Mouse (Mus musculus) forebrain, embryonic 16.5 days (tissue): Measurements from ENCODE around the gene Pemt. TPM values are rescaled to one million over a fixed set of nuclear protein-coding genes. Genes with fewer than 3 reads are reported as not detected.
A peak's percentile ranks its signal among the peaks of the same experiment; 100 is the strongest.
"Not testable (repeated sequence)": the region's sequence is repeated elsewhere in the genome, so short reads cannot be mapped to it uniquely, and the experiment has no call there.

Experiments used
- ATAC-seq: fragments of 200-750 bp; cut with Nextera tagmentation; 2 replicates; pipeline ENCODE4 v1.8.0; 2017; ENCODE audit warnings: mild to moderate bottlenecking, moderate library complexity
- H3K27ac ChIP-seq: fragments of 300-500 bp; sonication (generic); 2 replicates; pipeline ENCODE4 v1.5.1; 2014; ENCODE audit warnings: low read length, control low read depth
- H3K27me3 ChIP-seq: fragments of 300-500 bp; sonication (generic); replicated peaks from 2 replicates; pipeline ENCODE4 v1.6.1; 2014; ENCODE audit warnings: low read length; ENCODE audit not compliant: control insufficient read depth, insufficient read depth
- H3K36me3 ChIP-seq: fragments of 300-500 bp; sonication (generic); 2 replicates; pipeline ENCODE4 v1.6.1; 2014; ENCODE audit not compliant: control insufficient read depth, insufficient read depth
- H3K4me1 ChIP-seq: fragments of 300-500 bp; sonication (generic); replicated peaks from 2 replicates; pipeline ENCODE4 v1.6.1; 2014; ENCODE audit warnings: low read length; ENCODE audit not compliant: control insufficient read depth, insufficient read depth
- H3K4me2 ChIP-seq: fragments of 300-500 bp; sonication (generic); 2 replicates; pipeline ENCODE4 v1.6.1; 2014; ENCODE audit warnings: mild to moderate bottlenecking, low read length, control low read depth
- H3K4me3 ChIP-seq: fragments of 300-500 bp; sonication (generic); replicated peaks from 2 replicates; pipeline ENCODE4 v1.5.1; 2014; ENCODE audit warnings: mild to moderate bottlenecking, low read length, control low read depth
- H3K9ac ChIP-seq: fragments of 300-500 bp; sonication (generic); replicated peaks from 2 replicates; pipeline ENCODE4 v1.6.1; 2014; ENCODE audit warnings: low read depth, low read length, control low read depth
- H3K9me3 ChIP-seq: fragments of 300-500 bp; sonication (generic); 2 replicates; pipeline ENCODE4 v1.6.1; 2016; ENCODE audit warnings: low read length; ENCODE audit not compliant: control insufficient read depth
- WGBS: fragments of 180-500 bp; shearing (Covaris S2); extraction: QIAGEN DNeasy Blood & Tissue Kit; methylation state at CpG from one replicate; pipeline ENCODE4 v1.1.7; 2014; 5-methylcytosine and 5-hydroxymethylcytosine counted together
- polyA plus RNA-seq: library from polyadenylated mRNA; unstranded; fragments of >200 nt; fragmentation: Nextera tagmentation; extraction: Ambion mirVana; gene quantifications from 2 replicates; pipeline ENCODE4 v1.2.1, GENCODE M21; 2015

Pemt gene
- polyA plus RNA-seq, 1 experiment from 2014 or later: 7.9 TPM

DNA sequence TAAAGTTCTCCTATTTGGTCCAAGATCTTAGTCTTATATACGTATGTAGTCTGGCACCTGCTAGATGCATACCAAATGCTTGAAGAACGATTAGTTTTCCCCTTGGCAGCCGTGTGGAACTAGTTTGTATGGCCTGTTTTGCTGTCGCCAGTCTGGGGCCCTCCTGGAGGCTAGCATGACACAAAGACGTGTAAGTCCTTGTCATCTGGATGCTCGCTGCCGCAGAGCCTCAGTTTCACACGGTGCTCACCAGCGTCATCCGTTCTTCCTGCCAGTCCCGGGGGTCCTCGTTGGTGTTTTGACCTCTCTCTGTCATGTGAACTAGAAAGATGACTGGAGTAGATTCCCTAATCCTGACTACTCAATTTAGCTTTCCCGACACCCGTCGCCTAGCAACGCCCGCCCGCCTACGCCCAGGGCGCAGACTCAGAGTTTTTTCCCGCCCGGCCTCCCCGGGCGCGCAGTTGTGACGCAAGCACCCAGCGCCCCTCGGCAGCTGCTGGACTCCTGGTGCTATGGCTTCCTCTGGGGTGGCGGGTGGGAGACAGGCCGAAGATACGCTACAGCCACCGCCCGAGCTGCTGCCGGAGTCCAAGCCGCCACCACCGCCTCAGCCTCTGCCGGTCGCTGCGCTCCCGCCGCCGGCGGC is 98.4 kb downstream of the Pemt start, which contains the start of gene Med9:
Gene Med9, plus strand, starts transcription at position 455 of the 649 bp plus-strand sequence.
- Histone ChIP-seq H3K4me2 (peak within 1 kb of the TSS; percentile 72), H3K36me3 (no peaks in the 10 kb centered on the region), H3K9ac (peak within 1 kb of the TSS; percentile 88), H3K27ac (peak within 1 kb of the TSS; percentile 84), H3K4me3 (peak within 1 kb of the TSS; percentile 73), H3K4me1 (peaks cover 16% of the 10 kb centered on the region), H3K27me3 (no peaks in the 10 kb centered on the region), H3K9me3 (no peaks in the 10 kb centered on the region)
- WGBS: under 1% methylated on average over 43 of the region's 43 CpGs
- ATAC-seq: peak; percentile 98

DNA sequence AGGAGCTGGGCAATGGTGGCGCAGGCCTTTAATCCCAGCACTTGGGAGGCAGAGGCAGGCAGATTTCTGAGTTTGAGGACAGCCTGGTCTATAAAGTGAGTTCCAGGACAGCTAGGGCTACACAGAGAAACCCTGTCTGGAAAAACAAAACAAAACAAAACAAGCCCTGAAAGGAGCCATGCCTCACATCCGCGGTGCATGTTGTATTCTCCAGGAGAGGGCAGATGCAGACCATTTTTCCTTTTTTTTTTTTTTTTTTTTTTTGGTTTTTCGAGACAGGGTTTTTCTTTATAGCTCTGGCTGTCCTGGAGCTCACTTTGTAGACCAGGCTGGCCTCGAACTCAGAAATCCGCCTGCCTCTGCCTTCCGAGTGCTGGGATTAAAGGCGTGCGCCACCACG is 101.4 kb downstream of the Pemt start:
- peaks cover 16% of the 10 kb centered on the region for H3K4me1 ChIP-seq
- ATAC-seq, H3K27ac ChIP-seq, H3K9ac ChIP-seq, H3K4me2 ChIP-seq, H3K27me3 ChIP-seq, H3K4me3 ChIP-seq, H3K9me3 ChIP-seq, H3K36me3 ChIP-seq: not testable (repeated sequence)
- WGBS: 89% methylated on average over 10 of the region's 10 CpGs

- ATAC-seq: no peak
- no peak overlapping the region for H3K4me3 ChIP-seq
- H3K27ac ChIP-seq: no peak overlapping the region
- H3K9ac ChIP-seq: no peak overlapping the region
- H3K4me1 ChIP-seq: no peaks in the 10 kb centered on the region
- H3K36me3 ChIP-seq: no peaks in the 10 kb centered on the region
- H3K27me3 ChIP-seq: no peaks in the 10 kb centered on the region
- no peaks in the 10 kb centered on the region for H3K9me3 ChIP-seq
- H3K4me2 ChIP-seq: no peak overlapping the region
- WGBS: 18% methylated on average over 3 of the region's 3 CpGs
These were observed 104.9 kb downstream of the Pemt start for GRCm38 (mm10) chr11:59941391-59941790.

DNA sequence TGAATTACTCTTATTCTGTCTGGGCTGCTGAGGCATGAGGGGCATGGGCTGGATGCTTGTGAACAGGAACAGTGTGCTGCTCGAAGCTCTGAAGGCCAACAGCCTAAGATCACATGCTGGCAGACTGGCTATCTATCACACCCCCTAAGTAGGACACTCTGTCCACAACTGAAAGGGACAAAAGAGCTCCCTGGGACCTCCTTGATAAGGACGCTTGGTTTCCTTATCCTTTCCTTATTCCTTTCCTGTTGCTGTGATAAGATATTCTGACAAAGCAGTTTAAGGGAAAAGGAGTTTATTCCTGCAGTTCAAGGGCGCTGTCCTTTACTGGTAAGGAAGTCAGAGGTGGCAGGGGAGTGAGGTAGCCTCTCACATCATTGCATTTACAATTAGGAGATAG is 105.6 kb downstream of the Pemt start:
- H3K4me2 ChIP-seq: no peak overlapping the region
- H3K27me3 ChIP-seq: no peaks in the 10 kb centered on the region
- 61% methylated on average over 3 of the region's 3 CpGs for WGBS
- no peak overlapping the region for H3K4me3 ChIP-seq
- H3K27ac ChIP-seq: no peak overlapping the region
- no peaks in the 10 kb centered on the region for H3K36me3 ChIP-seq
- ATAC-seq: no peak
- H3K9me3 ChIP-seq: no peaks in the 10 kb centered on the region
- no peak overlapping the region for H3K9ac ChIP-seq
- no peaks in the 10 kb centered on the region for H3K4me1 ChIP-seq

- Histone ChIP-seq H3K9me3 (no peaks in the 10 kb centered on the region), H3K27ac (no peak overlapping the region), H3K4me3 (no peak overlapping the region), H3K4me2 (no peak overlapping the region), H3K27me3 (no peaks in the 10 kb centered on the region), H3K36me3 (no peaks in the 10 kb centered on the region), H3K9ac (no peak overlapping the region), H3K4me1 (no peaks in the 10 kb centered on the region)
- 92% methylated on average over 1 of the region's 1 CpGs for WGBS
- ATAC-seq: no peak
These were observed 106.5 kb downstream of the Pemt start for GRCm38 (mm10) chr11:59939821-59940220.

GRCm38 (mm10) chr11:59937615-59938014 is 108.7 kb downstream of the Pemt start:
- Histone ChIP-seq H3K27ac (no peak overlapping the region), H3K4me1 (no peaks in the 10 kb centered on the region), H3K9ac (no peak overlapping the region), H3K36me3 (no peaks in the 10 kb centered on the region), H3K27me3 (no peaks in the 10 kb centered on the region), H3K4me3 (no peak overlapping the region), H3K4me2 (no peak overlapping the region), H3K9me3 (no peaks in the 10 kb centered on the region)
- ATAC-seq: no peak
- 29% methylated on average over 2 of the region's 2 CpGs for WGBS

DNA sequence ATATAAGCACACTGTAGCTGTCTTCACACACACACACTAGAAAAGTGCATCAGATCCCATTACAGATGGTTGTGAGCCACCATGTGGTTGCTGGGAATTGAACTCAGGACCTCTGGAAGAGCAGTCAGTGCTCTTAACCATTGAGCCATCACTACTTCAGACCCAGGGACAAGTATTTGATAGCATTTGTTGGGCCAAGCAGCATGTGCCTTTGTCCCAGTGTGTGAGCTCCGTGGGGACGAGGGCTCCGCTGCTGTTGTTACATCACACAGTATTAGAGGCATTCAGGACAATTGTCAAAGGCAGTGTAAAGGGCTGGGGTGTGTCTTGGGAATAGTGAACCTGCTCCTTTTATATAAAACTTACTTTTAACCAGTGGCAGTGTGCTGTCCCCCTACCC is 109.3 kb downstream of the Pemt start:
- no peak overlapping the region for H3K4me2 ChIP-seq
- no peak for ATAC-seq
- no peaks in the 10 kb centered on the region for H3K4me1 ChIP-seq
- H3K9me3 ChIP-seq: no peaks in the 10 kb centered on the region
- no peak overlapping the region for H3K27ac ChIP-seq
- WGBS: 57% methylated on average over 3 of the region's 3 CpGs
- no peak overlapping the region for H3K4me3 ChIP-seq
- H3K36me3 ChIP-seq: no peaks in the 10 kb centered on the region
- H3K27me3 ChIP-seq: no peaks in the 10 kb centered on the region
- no peak overlapping the region for H3K9ac ChIP-seq

GRCm38 (mm10) chr11:59933943-59934342 is 112.3 kb downstream of the Pemt start:
- 40% methylated on average over 12 of the region's 12 CpGs for WGBS
- H3K4me3 ChIP-seq: no peak overlapping the region
- H3K27me3 ChIP-seq: no peaks in the 10 kb centered on the region
- no peak for ATAC-seq
- no peaks in the 10 kb centered on the region for H3K36me3 ChIP-seq
- no peak overlapping the region for H3K27ac ChIP-seq
- no peaks in the 10 kb centered on the region for H3K9me3 ChIP-seq
- H3K9ac ChIP-seq: no peak overlapping the region; the same call in 1 of the 2 replicates
- H3K4me2 ChIP-seq: no peak overlapping the region
- H3K4me1 ChIP-seq: no peaks in the 10 kb centered on the region

DNA sequence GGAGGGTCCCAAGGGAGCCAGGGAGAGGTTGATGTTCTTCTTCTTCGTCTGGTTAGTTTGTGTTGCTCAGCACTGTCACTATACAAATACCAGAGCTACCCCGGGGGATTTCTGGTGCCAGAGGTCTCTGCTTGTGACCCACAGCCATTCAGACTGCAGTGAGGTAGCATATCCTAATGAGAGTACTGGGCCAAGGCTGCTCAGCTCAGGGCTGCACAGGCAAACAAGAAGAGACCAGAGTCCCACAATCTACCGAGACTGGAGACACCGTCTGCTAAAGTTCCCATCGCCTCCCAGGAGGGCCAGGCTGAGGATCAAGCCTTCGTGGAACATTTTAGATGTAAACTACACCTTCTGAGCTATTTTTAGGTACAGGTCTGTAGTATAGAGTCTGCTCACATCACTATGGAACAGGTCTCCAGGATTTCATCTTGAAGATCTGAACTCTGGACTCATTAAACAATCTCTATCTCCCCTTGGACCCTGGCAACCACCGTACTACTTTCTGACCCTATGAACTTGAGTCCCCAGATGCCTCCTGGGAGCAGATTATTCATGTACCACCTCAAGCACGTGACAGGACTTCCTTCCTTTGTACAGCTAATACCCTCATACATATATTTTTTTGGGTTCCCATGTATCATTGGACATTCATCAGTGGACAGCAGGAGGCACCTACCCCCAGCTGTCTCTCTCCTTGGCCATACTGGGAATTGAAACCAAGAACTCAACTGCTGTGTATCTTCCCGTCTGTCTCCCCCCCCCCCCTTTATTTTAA is 113.5 kb downstream of the Pemt start:
- Histone ChIP-seq H3K36me3 (no peaks in the 10 kb centered on the region), H3K27ac (no peak overlapping the region), H3K4me1 (no peaks in the 10 kb centered on the region), H3K27me3 (no peaks in the 10 kb centered on the region), H3K9ac (no peak overlapping the region), H3K4me3 (no peak overlapping the region), H3K9me3 (no peaks in the 10 kb centered on the region), H3K4me2 (no peak overlapping the region)
- WGBS: 74% methylated on average over 9 of the region's 9 CpGs
- ATAC-seq: no peak
